Mouse (Mus musculus) gastrocnemius, adult 2 months (tissue): ENCODE measurements around the gene Mov10. TPM values are rescaled to one million over a fixed set of nuclear protein-coding genes. Genes with fewer than 3 reads are reported as not detected.
"Not testable (repeated sequence)": the region's sequence is repeated elsewhere in the genome, so short reads cannot be mapped to it uniquely, and the experiment has no call there.

Experiments
- DNase-seq: peaks from one replicate; pipeline ENCODE4 v3.0.0; 2022
- H3K27ac ChIP-seq: fragments of 200-600 bp; 2 replicates; pipeline ENCODE4 v1.8.1; 2022; ENCODE audit warnings: mild to moderate bottlenecking
- H3K4me3 ChIP-seq: fragments of 200-600 bp; 2 replicates; pipeline ENCODE4 v1.8.1; 2022; ENCODE audit warnings: mild to moderate bottlenecking, moderate library complexity
- CTCF ChIP-seq: fragments of 200-600 bp; IDR thresholded peaks from 2 replicates; pipeline ENCODE4 v1.8.1; 2022; ENCODE audit warnings: antibody characterized with exemption, mild to moderate bottlenecking, moderate library complexity
- intact Hi-C: fragments of 180-260 bp; cut with DNase I; formaldehyde crosslinking; loops from one replicate; pipeline ENCODE4 v1.15.1; 2025
- long read RNA-seq, 2 experiments: library from polyadenylated mRNA; stranded (forward); transcript quantifications; one replicate each; pipeline ENCODE4 v2.0.0; 2021
- total RNA-seq, 2 experiments: library from RNA; stranded (reverse); gene quantifications; 2 replicates each; pipeline ENCODE4 v1.2.3; 2021

Gene Mov10
- total RNA-seq = 1 to 10 TPM in 1 of 2 experiments, under 1 TPM in 1; 0.38 to 2.5 TPM
- long read RNA-seq, experiment 1, partial matches to known transcripts = 2 of 5 reads
- long read RNA-seq, experiment 1, other reads (novel, unspliced or antisense) = 2 of 5 reads
- long read RNA-seq, experiment 2 = 0 reads

- intact Hi-C loops = loop anchor here (5.0 kb wide), 1 partner anchor 36 kb away; the partner anchor contains the start of genes Fam19a3 and Ppm1j
- peak within 1 kb of the TSS; percentile 96 for H3K4me3 ChIP-seq
- TF ChIP-seq CTCF = no peak
- H3K27ac ChIP-seq = peak within 1 kb of the TSS; percentile 83
- peak; percentile 76 for DNase-seq
Observed at GRCm38 (mm10) chr3:104817991-104818748, at the start of gene Mov10. Gene Mov10 (minus strand): TSS chr3:104818563.

- intact Hi-C loops = loop anchor here (5.0 kb wide), 1 partner anchor 101 kb away; no protein-coding TSS in a partner anchor
Observed at GRCm38 (mm10) chr3:104866674-104867073, 48.3 kb upstream of the Mov10 start.

GRCm38 (mm10) chr3:104865341-104865788, 47.0 kb upstream of the Mov10 start:
- TF ChIP-seq CTCF = no peak
- Histone ChIP-seq H3K4me3 (peak overlapping the region; percentile 94), H3K27ac (peak overlapping the region; percentile 95)
- no peak for DNase-seq
- intact Hi-C loops = loop anchor here (1.0 to 5.0 kb wide), 3 partner anchors 19 to 102 kb away; partner anchors contain the start of gene Rhoc

More at GRCm38 (mm10) chr3:104866674-104867073, 48.3 kb upstream of the Mov10 start:
- H3K27ac ChIP-seq, DNase-seq, H3K4me3 ChIP-seq: not testable (repeated sequence)

GRCm38 (mm10) chr3:104864651-104865340, 46.4 kb upstream of the Mov10 start:
- intact Hi-C loops = loop anchor here (1.0 to 5.0 kb wide), 5 partner anchors 18 to 193 kb away; partner anchors contain the start of genes Fam19a3, Ppm1j and Rhoc
- peak; percentile 94 for DNase-seq
- peak overlapping the region; percentile 94 for H3K4me3 ChIP-seq
- TF ChIP-seq CTCF = peak; percentile 13; the same call in 1 of the 2 replicates
- peak overlapping the region; percentile 95 for H3K27ac ChIP-seq

GRCm38 (mm10) chr3:104863786-104864650, 45.7 kb upstream of the Mov10 start, which contains the start of the genes St7l and Capza1:
Gene St7l (plus strand): TSS chr3:104864005.
Gene Capza1 (minus strand): TSS chr3:104864505.
- DNase-seq = peak; percentile 95
- intact Hi-C loops = loop anchor here (1.0 to 5.0 kb wide), 3 partner anchors 17 to 193 kb away; partner anchors contain the start of genes Fam19a3 and Ppm1j
- TF ChIP-seq CTCF = peak; percentile 16; the same call in 1 of the 2 replicates
- Histone ChIP-seq H3K4me3 (peak within 1 kb of the TSS; percentile 94), H3K27ac (peak within 1 kb of the TSS; percentile 95)

GRCm38 (mm10) chr3:104858560-104858959, 40.2 kb upstream of the Mov10 start:
- Histone ChIP-seq H3K27ac (no peak overlapping the region), H3K4me3 (no peak overlapping the region)
- DNase-seq = no peak
- no peak for TF ChIP-seq CTCF
- intact Hi-C loops = no loop called here

- H3K27ac ChIP-seq = no peak overlapping the region; the same call in 1 of the 2 replicates
- no peak for TF ChIP-seq CTCF
- no peak overlapping the region for H3K4me3 ChIP-seq
- intact Hi-C loops = no loop called here
- DNase-seq = no peak
Observed at GRCm38 (mm10) chr3:104856106-104856505, 37.7 kb upstream of the Mov10 start.

GRCm38 (mm10) chr3:104854866-104855265, 36.5 kb upstream of the Mov10 start:
- intact Hi-C loops = no loop called here
- Histone ChIP-seq H3K4me3 (no peak overlapping the region), H3K27ac (no peak overlapping the region)
- TF ChIP-seq CTCF = no peak
- DNase-seq = no peak

GRCm38 (mm10) chr3:104854465-104854864, 36.1 kb upstream of the Mov10 start:
- TF ChIP-seq CTCF = no peak
- H3K27ac ChIP-seq = no peak overlapping the region

GRCm38 (mm10) chr3:104846601-104847000, 28.2 kb upstream of the Mov10 start:
- TF ChIP-seq CTCF = no peak
- H3K4me3 ChIP-seq = no peak overlapping the region
- DNase-seq = peak; percentile 76
- intact Hi-C loops = loop anchor here (2.0 kb wide), 1 partner anchor 18 kb away; the partner anchor contains the start of genes Capza1 and St7l
- H3K27ac ChIP-seq = peak overlapping the region; percentile 67

More at GRCm38 (mm10) chr3:104854465-104854864, 36.1 kb upstream of the Mov10 start:
- intact Hi-C loops = no loop called here
- H3K4me3 ChIP-seq = no peak overlapping the region
- no peak for DNase-seq

- no peak for TF ChIP-seq CTCF
- intact Hi-C loops = no loop called here
- DNase-seq = no peak
Observed at GRCm38 (mm10) chr3:104841049-104841448, 22.7 kb upstream of the Mov10 start.

More at GRCm38 (mm10) chr3:104841049-104841448, 22.7 kb upstream of the Mov10 start:
- H3K27ac ChIP-seq = no peak overlapping the region
- H3K4me3 ChIP-seq = no peak overlapping the region
